Mouse (Mus musculus) frontal cortex, postnatal 25 days (tissue): Measurements from ENCODE around the gene Mug1.
"Not testable (repeated sequence)": the region's sequence is repeated elsewhere in the genome, so short reads cannot be mapped to it uniquely, and the experiment has no call there.

Source experiments
- DNase-seq, 2 experiments: peaks; one replicate each; pipeline ENCODE4 v3.0.0; 2022; ENCODE audit warnings: low spot score in 2 of 2

Mug1 gene

GRCm38 (mm10) chr6:121838271-121838670 lies at the start of gene Mug1:
Mug1 (plus strand) TSS chr6:121838541.
- not testable (repeated sequence) for DNase-seq

DNA sequence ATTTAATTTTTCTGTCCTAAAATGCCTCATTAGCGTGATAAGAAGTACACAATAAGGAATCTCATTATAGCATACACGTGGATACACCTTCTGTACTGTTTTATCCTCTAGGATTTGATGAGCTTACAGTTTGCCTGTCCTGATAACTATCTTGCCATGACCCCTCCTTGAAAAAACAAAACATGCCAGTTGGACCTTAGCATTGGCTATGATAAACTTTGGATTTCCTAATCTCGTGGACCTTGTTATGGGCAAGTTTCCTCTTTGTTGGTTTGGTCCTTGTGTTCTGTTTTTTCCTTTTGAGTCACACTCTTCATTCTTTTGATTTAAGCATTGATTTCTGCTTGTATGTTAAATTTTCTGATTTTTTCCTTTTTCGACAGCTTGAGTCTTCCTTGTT lies 10.3 kb upstream of the Mug1 start:
- DNase-seq = no peak

- no peak for DNase-seq
Observed at GRCm38 (mm10) chr6:121836361-121836760, 2.0 kb upstream of the Mug1 start.

DNA sequence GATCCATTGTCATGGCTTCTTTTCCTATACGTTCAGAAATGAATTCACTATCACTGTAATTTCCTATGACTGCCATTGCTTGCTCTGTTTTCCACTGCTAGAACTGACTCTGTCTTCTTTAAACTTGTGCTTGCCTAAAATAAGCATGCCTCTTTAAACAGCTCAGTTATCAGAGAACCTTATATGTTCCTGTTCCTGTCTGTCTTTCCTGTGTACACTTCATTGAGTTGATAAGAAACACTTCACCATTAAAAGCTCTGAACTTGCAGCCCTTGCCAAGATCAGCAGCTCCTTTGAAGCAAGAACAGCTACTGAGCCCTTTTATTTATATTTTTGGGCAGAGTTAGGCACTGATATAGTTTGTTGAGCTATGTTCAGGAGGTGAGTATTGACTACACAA lies 10.0 kb downstream of the Mug1 start:
- no peak for DNase-seq
